Mouse (Mus musculus) neural tube, embryonic 15.5 days (tissue): Measurements from ENCODE around the gene Gtf2h4. TPM values are rescaled to one million over a fixed set of nuclear protein-coding genes. Genes with fewer than 3 reads are reported as not detected.

Experiments
- ATAC-seq: fragments of 200-750 bp; cut with Nextera tagmentation; 2 replicates; pipeline ENCODE4 v1.8.0; 2017; ENCODE audit warnings: mild to moderate bottlenecking, moderate TSS enrichment, moderate library complexity; ENCODE audit not compliant: low FRiP score
- H3K27ac ChIP-seq: fragments of 300-500 bp; sonication (generic); replicated peaks from 2 replicates; pipeline ENCODE4 v1.5.1; 2015; ENCODE audit warnings: mild to moderate bottlenecking, inconsistent platforms
- H3K27me3 ChIP-seq: fragments of 300-500 bp; sonication (generic); replicated peaks from 2 replicates; pipeline ENCODE4 v1.6.1; 2015; ENCODE audit warnings: inconsistent platforms
- H3K36me3 ChIP-seq: fragments of 300-500 bp; sonication (generic); 2 replicates; pipeline ENCODE4 v1.6.1; 2015; ENCODE audit warnings: inconsistent platforms
- H3K4me1 ChIP-seq: fragments of 300-500 bp; sonication (generic); 2 replicates; pipeline ENCODE4 v1.6.1; 2015; ENCODE audit warnings: inconsistent platforms
- H3K4me2 ChIP-seq: fragments of 300-500 bp; sonication (generic); 2 replicates; pipeline ENCODE4 v1.6.1; 2015; ENCODE audit warnings: inconsistent platforms, mild to moderate bottlenecking, moderate library complexity
- H3K4me3 ChIP-seq: fragments of 300-500 bp; sonication (generic); replicated peaks from 2 replicates; pipeline ENCODE4 v1.5.1; 2015; ENCODE audit warnings: mild to moderate bottlenecking, inconsistent platforms
- H3K9ac ChIP-seq: fragments of 300-500 bp; sonication (generic); replicated peaks from 2 replicates; pipeline ENCODE4 v1.6.1; 2015; ENCODE audit warnings: mild to moderate bottlenecking, inconsistent platforms
- H3K9me3 ChIP-seq: fragments of 300-500 bp; sonication (generic); replicated peaks from 2 replicates; pipeline ENCODE4 v1.6.1; 2016; ENCODE audit warnings: inconsistent platforms
- WGBS: fragments of 180-500 bp; shearing (Covaris S2); methylation state at CpG from one replicate; pipeline ENCODE4 v1.1.7; 2015; ENCODE audit warnings: mixed read lengths; 5-methylcytosine and 5-hydroxymethylcytosine counted together
- polyA plus RNA-seq: library from polyadenylated mRNA; unstranded; fragments of >200 nt; fragmentation: Nextera tagmentation; extraction: Ambion mirVana; gene quantifications from 2 replicates; pipeline ENCODE4 v1.2.1, GENCODE M21; 2015

Gtf2h4 gene
- polyA plus RNA-seq, 1 experiment from 2014 or later, result 24.1 TPM

GRCm38 (mm10) chr17:35633992-35634391 is 39.5 kb downstream of the Gtf2h4 start:
- H3K4me1 ChIP-seq, result peaks cover 9% of the 10 kb centered on the region
- H3K27ac ChIP-seq, result 0 out of 2 replicates have a peak overlapping the region, but pooled peaks have one; percentile 23
- peaks cover 3% of the 10 kb centered on the region; the same call in 1 of the 2 replicates for H3K27me3 ChIP-seq
- no peaks in the 10 kb centered on the region for H3K36me3 ChIP-seq
- 0 out of 2 replicates have a peak overlapping the region, but pooled peaks have one; percentile 5 for H3K9ac ChIP-seq
- no peak overlapping the region for H3K4me2 ChIP-seq
- no peaks in the 10 kb centered on the region for H3K9me3 ChIP-seq
- WGBS, result 22% methylated on average over 1 of the region's 1 CpGs
- H3K4me3 ChIP-seq, result no peak overlapping the region
- ATAC-seq, result no peak

- 90% methylated on average over 7 of the region's 7 CpGs for WGBS
- Histone ChIP-seq H3K4me2 (no peak within 1 kb of the TSS), H3K4me3 (no peak within 1 kb of the TSS), H3K27me3 (no peaks in the 10 kb centered on the region), H3K36me3 (no peaks in the 10 kb centered on the region), H3K9me3 (no peaks in the 10 kb centered on the region), H3K27ac (no peak within 1 kb of the TSS), H3K4me1 (no peaks in the 10 kb centered on the region), H3K9ac (no peak within 1 kb of the TSS)
- no peak for ATAC-seq
Observed at GRCm38 (mm10) chr17:35626537-35626936, 47.0 kb downstream of the Gtf2h4 start, which contains the start of gene Gm9573. TSS of gene Gm9573 (minus strand) at chr17:35626637.

Other genes with a start within 250 kb of the Gtf2h4 start
- 0.95 and 3.7 TPM in 2 replicates for gene H2-Q6, start 248.9 kb downstream of the Gtf2h4 start, polyA plus RNA-seq
- gene H2-Q7, start 234.6 kb downstream of the Gtf2h4 start, polyA plus RNA-seq, result 5.6 and 12.6 TPM in 2 replicates
- gene H2-Q10, start 203.7 kb downstream of the Gtf2h4 start, polyA plus RNA-seq, result 0.36 and 0.79 TPM in 2 replicates
- not detected in 2 replicates for gene Pou5f1, start 167.7 kb downstream of the Gtf2h4 start, polyA plus RNA-seq
- 14.4 and 27.5 TPM in 2 replicates for gene Tcf19, start 156.9 kb downstream of the Gtf2h4 start, polyA plus RNA-seq
- 5.1 and 7.9 TPM in 2 replicates for gene Cchcr1, start 156.6 kb downstream of the Gtf2h4 start, polyA plus RNA-seq
- 0.81 and 0.96 TPM in 2 replicates for gene Psors1c2, start 140.5 kb downstream of the Gtf2h4 start, polyA plus RNA-seq
- gene Cdsn, start 121.6 kb downstream of the Gtf2h4 start, polyA plus RNA-seq, result 0.08 TPM in 1 of 2 replicates, not detected in the other
- gene 2300002M23Rik, start 106.3 kb downstream of the Gtf2h4 start, polyA plus RNA-seq, result not detected in 2 replicates
- gene Sfta2, start 72.2 kb downstream of the Gtf2h4 start, polyA plus RNA-seq, result 0.40 TPM in 1 of 2 replicates, not detected in the other
- gene Gm9573, start 47.1 kb downstream of the Gtf2h4 start, polyA plus RNA-seq, result not detected in 2 replicates
- 0.22 TPM in 1 of 2 replicates, not detected in the other for gene Mucl3, start 30.0 kb downstream of the Gtf2h4 start, polyA plus RNA-seq
- 12.8 and 17.9 TPM in 2 replicates for gene Vars2, start 6.1 kb downstream of the Gtf2h4 start, polyA plus RNA-seq
- gene Ddr1, start 30.9 kb upstream of the Gtf2h4 start, polyA plus RNA-seq, result 73.8 and 76.4 TPM in 2 replicates
- gene Ier3, start 147.9 kb upstream of the Gtf2h4 start, polyA plus RNA-seq, result 14.9 and 15.5 TPM in 2 replicates
- gene Flot1, start 149.5 kb upstream of the Gtf2h4 start, polyA plus RNA-seq, result 131 and 141 TPM in 2 replicates
- 1,339 and 1,471 TPM in 2 replicates for gene Tubb5, start 164.6 kb upstream of the Gtf2h4 start, polyA plus RNA-seq
- 7.9 and 9.7 TPM in 2 replicates for gene Mdc1, start 167.8 kb upstream of the Gtf2h4 start, polyA plus RNA-seq
- gene Nrm, start 187.6 kb upstream of the Gtf2h4 start, polyA plus RNA-seq, result 17.6 and 26.7 TPM in 2 replicates
- gene Ppp1r18, start 191.9 kb upstream of the Gtf2h4 start, polyA plus RNA-seq, result 19.3 and 25.1 TPM in 2 replicates
- 26.8 and 30.5 TPM in 2 replicates for gene Dhx16, start 206.1 kb upstream of the Gtf2h4 start, polyA plus RNA-seq
- 59.2 and 75.2 TPM in 2 replicates for gene 2310061I04Rik, start 223.7 kb upstream of the Gtf2h4 start, polyA plus RNA-seq
- 259 and 319 TPM in 2 replicates for gene Atat1, start 236.3 kb upstream of the Gtf2h4 start, polyA plus RNA-seq
- gene Mrps18b, start 242.7 kb upstream of the Gtf2h4 start, polyA plus RNA-seq, result 67.1 and 73.6 TPM in 2 replicates
- gene Ppp1r10, start 242.7 kb upstream of the Gtf2h4 start, polyA plus RNA-seq, result 36.7 and 40.8 TPM in 2 replicates